Mouse (Mus musculus): ENCODE data around the gene Map3k5.

DNA sequence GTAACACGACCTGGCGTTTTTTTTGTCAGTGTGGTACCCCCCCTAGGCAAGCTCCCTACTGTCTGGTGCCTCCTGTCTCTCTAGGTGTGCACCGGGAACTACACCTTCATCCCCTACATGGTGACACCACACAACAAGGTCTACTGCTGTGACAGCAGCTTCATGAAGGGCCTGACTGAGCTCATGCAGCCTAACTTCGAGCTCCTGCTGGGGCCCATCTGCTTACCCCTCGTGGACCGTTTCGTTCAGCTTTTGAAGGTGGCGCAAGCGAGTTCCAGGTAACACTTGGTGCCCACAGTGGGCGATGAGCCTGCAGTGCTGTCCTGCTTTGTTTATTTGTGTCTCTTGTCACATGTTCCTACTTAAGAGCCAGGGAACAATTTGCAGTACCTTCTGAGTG lies 89.3 kb downstream of the Map3k5 start:
- TF ChIP-seq CTCF (IDR thresholded peaks at IDR 0.05; ENCODE audit: borderline replicate concordance, extremely low read depth, insufficient read depth, insufficient read length) = no peak
- TF ChIP-seq POLR2A (IDR thresholded peaks at IDR 0.05; ENCODE audit: borderline replicate concordance, extremely low read depth, insufficient read depth, insufficient read length, poor library complexity, severe bottlenecking) = no peak
